Mouse (Mus musculus) 416B (cell line): ENCODE results near the gene Fzd7.

Experiments
- DNase-seq: peaks from one replicate; pipeline ENCODE4 v3.0.0; 2011; ENCODE audit warnings: low read depth

The Fzd7 gene

DNA sequence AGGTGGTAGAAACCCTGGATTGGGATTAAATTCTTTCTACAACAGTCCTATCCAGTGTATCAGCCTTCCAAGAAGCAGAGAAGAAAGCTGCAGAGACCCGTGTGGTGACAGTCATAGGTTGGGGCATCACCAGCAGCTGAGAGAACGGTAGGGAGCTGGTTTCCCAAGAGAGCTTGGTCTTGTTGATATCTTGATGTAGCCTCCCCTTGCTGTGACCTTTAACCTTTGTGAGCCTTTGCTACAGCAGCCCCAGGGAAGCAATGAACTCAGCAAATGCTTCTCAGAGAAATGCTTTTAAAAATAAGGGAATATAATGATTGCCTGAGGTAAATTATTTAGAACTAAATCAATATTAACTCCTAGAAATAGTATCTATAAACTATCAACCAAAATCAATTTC lies 20.1 kb downstream of the Fzd7 start:
- no peak for DNase-seq

DNA sequence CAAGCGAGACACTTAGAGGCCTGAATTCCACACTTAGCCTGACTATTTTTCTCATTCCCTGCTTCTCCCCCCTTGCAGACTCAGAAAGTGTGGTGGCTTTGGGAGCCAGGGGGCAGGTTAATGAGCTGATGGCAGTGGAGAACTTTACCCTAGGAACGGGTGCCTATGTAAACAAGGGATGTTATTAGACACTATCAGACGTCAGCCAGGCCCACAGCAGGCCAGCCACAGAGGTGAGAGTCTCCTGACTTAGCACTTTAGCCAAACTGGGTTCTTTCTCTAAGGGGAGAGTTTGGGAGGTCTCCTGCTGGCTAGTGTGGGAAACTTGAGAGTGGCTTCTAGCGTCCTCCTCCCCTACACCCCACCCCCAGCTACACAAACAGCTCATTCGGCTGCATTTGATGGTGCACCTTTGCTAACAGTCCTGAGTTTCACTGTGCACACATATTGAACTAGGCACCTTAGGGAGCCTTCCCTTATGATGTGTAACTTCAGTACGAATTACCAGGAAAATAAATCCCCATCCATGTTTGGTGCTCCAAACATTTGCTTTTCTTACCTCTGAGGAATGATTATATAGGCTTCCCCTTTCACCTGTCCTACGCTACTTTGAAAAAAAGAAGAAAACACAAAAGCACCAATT lies 21.6 kb downstream of the Fzd7 start:
- no peak for DNase-seq

DNA sequence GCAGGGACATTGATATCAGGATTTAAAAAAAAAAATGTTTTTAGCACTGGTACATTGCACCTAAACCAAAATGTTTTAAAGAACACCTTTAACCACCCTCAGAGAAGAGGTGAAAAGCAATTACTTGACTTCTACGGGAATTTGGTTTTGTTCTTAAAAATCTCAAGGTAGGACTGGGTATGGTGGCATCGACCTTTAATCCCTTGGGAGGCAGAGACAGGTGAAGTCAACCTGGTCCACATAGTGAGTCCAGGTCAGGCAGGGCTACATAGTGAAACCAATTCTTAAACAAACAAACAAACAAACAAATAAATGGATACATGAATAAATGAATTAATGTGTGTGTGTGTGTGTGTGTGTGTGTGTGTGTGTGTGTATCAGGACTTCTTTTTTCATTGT lies 22.1 kb downstream of the Fzd7 start:
- DNase-seq = no peak

DNA sequence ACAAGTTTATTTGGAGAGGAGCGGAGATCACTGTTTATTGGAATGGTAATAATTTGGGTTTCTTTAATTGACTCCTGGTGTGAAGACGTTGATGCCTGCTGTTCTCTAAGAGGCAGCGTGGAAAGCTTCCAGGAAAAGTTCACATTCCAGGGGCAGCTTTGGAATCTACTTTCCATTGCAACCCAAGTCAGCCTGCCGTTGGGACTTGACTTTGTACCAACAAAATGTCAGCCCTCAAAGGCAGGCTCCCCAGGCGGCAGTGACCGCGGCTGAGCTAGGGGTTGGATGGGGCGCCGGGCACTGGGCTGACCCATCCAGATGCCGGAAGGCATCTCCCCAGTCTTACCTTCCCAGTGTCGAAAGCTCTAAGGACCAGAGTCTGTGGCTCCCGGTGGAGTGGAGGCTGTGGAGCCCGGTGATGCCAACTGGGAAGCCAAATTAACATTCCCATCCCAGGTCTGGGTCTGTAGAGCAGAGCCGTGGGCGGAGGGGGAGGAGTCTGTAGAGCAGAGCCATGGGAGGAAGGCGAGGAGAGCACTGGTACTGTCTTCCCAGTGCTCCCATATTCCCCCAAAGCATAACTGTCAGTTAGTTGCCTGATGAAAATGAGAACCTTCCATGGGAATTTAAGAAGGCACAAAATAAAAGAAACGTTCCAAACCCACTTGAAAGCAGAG lies 26.4 kb downstream of the Fzd7 start:
- DNase-seq = no peak

DNA sequence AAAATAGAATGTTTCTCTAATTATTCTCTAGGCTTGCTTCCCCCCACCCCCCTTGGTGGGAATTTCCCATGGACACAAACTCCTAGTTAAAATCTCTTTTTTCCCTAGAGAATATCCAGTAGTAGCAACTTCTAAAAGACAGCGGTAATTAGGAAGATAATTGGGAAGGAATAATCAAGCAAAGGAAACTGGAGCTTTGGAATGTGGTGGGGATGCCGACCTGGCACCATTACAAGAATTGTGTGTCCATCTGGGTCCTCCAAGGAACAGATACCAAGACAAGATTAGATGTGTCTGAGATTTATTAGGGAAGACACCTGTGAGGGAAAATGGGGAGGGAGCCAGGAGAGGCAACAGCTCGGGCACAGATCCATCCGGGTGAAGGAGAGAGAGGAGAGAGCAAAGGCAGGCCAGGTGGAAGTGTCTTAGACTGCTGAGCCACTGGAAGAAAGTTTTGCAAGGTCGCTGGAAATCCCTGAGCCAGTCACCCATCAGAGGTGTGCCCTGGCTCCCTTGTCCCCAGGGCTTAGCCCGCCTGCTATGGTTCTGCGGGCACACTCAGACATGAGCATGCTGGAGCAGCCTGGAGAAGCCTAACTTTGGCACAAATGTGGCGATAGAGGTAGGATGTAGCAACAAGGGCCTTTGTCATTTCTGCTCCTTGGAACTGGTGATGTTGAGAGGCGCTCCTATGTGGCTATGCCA lies 29.5 kb downstream of the Fzd7 start:
- no peak for DNase-seq

DNA sequence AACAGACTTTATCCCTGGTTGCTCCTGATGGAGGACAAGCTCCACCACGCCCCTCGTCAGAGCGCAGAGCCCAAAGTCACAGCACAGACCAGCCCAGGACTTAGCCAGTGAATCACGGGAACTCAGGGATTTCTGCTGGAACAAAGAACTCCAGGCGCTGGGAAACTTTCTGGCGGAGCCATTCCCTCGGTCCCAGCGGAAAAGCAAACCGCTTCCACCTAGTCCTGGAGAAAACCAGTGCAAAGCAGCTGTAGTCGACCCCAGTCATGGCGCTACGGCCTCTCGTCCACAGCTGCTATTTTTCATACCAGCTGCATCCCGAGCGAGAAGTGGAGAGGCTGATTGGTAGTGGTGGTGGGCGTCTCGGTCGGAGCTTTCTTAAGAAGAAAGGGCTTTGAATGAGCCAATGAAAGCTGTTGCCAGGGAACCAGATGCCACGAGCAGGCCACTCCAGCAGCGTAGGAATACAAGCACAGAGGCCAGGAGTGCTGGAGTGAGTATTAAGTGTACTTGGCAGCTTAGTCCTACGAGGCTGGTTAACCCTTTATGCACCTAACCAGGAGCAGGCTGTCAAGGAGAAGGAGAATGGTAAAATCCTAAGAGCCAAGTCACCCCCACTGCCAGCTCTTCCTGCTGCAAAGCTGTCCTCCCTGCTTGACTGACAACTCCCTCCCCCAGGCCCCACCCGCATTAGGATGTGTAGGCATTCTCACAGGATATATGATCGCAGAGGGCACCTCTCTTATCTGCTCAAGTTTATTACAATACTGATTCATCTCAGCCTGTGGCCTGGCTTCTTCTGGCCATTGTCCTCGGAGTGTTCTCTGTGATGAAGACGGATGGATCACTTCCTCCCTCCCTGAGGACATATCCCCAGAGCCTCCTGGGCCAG lies 34.0 kb downstream of the Fzd7 start, which contains the start of gene Gm973:
Gene Gm973, plus strand, starts transcription at position 239 of the 892 bp plus-strand sequence.
- no peak for DNase-seq

GRCm38 (mm10) chr1:59520226-59520837 lies 38.1 kb downstream of the Fzd7 start:
- DNase-seq = no peak

DNA sequence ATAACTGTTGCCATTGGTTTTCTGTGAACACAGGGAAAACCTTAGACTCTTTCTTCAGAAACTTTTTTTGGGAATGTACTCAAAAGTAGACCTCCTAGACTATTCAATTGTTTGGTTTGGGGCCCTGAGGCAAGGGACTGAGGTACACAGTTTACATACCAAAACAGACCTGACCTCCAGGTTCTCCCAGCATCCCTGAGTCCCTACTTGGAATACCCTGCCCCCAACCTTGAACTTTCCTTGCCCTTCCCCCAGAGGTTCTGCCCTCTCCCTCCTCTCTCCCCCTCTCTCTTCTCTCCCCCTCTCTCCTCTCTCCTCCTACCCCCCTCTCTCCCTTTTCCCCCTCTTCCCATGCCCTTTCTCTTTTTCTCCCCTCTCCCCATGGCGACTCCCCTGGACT lies 40.2 kb downstream of the Fzd7 start:
- DNase-seq = no peak

GRCm38 (mm10) chr1:59523378-59523958 lies 41.2 kb downstream of the Fzd7 start:
- no peak for DNase-seq

GRCm38 (mm10) chr1:59524071-59524470 lies 41.8 kb downstream of the Fzd7 start:
- no peak for DNase-seq

DNA sequence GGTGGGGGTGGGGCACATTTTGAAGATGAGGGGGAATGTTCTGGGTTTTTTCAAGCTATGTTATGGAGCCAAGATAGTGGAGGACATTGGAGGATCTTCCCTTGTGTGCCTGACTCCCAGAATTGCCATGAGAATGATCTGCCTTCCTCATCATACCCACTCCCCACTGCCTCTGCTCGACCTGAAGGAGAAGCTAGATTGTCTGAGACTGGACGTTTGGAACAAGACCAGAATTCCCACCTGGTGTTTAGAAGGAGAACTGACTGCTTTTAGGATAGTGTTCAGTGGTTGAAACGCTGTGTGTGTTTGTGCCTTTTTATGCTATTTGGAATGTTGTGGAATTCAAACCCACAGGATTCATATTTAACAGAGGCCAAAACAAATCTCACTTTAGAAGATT lies 42.5 kb downstream of the Fzd7 start:
- no peak for DNase-seq

GRCm38 (mm10) chr1:59527219-59527618 lies 45.0 kb downstream of the Fzd7 start:
- no peak for DNase-seq

- DNase-seq = no peak
Observed at GRCm38 (mm10) chr1:59534976-59535810, 53.0 kb downstream of the Fzd7 start.
